Mouse (Mus musculus) thymus, postnatal 4 days (tissue): ENCODE results near the gene Hdgfl2.

Experiments used
- DNase-seq: peaks from one replicate; pipeline ENCODE4 v3.0.0; 2021

The Hdgfl2 gene

GRCm38 (mm10) chr17:56078880-56079795 lies at the start of gene Hdgfl2:
Gene Hdgfl2 (plus strand): TSS chr17:56079634.
- DNase-seq: peak; percentile 99

DNA sequence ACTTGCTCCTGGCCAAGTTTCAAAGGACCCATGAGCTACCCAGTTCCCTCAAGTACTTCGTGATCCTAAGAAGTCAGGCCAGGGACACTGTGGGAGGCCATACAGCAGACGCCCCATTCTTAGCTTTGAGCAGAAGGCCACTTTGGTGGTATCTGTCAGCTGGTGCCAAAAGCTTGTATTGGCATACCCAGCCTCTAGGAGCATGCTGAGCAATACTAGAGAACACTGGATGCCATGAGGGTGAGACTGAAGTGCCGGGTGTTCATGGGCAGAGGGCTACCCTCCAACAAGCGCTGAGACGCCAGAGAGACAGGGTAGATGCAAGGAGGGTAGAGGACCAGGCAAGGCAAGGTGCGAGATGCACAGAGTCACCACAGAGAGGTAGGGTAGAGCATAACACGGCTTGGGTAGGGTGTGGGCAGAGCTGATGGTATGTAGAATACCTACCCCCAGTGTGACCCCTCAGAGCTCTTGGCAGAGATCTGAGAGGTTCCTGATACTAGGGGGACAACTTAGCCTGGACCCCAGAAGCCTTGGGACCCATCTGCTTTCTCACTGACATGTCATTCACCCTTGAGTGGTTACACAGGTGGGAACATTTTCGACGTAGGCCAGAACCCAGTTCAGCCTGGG lies 49.1 kb upstream of the Hdgfl2 start:
- peak; percentile 14 for DNase-seq

DNA sequence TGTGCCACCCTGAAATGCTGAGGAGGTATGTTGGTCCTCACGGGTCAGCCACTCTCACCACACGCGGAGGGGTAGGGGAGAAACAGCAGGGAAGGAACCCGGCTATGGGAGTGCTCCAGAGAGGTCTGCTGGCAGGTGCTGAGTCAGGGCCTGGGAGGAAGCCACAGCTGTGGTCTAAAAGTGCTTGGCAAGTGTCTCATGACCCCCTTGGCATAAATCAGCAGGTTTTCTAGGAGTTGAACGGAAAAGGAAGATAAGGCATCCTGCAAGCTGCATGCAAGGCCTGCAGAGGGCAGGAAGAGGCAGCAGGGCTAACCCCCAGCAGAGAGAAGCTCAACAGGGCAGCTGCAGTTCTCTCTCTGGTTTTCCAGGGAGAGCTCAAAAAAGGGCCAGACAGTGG lies 48.5 kb upstream of the Hdgfl2 start:
- DNase-seq: peak; percentile 54

DNA sequence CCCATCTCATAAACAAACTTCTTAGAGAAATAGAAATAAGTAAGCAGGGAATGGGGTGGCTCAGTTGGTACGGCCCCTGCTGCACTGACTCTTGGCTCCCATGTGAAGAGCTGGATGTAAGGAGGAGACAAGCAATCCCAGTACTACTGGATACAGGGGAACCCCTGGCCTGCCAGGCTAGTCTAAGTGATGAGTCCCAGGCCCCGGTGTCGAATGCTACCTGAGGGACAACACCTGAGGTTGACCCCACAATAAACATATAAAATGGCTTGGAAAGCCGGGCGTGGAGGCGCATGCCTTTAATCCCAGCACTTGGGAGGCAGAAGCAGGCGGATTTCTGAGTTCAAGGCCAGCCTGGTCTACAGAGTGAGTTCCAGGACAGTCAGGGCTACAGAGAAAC lies 48.0 kb upstream of the Hdgfl2 start:
- peak; percentile 27 for DNase-seq

DNA sequence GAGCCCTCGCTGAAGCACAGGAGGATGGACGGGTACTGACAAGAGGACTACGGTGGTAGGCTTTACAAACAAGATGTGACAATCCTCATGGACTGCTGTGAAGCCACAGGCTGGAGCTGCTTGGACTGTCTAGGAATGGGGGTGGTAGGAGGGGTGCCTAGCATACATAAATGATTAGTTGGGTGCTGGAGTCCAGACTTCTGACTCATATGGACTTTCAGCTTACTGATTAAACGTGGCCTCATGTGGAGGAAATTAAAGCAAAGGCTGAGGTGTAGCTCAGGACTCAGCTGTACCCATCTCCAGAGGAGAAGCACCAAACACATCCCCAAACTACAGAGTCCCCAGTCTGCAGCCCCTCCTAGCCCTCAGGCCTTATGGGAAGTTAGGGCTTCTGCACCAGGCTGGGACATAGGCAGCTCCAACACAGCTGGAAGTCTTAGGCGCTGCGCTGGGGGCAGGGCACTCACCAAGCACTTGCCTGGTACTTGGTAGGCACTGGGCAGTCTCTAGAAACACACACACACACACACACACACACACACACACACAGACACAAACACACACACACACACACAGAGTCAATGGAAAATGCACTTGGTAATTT lies 47.2 kb upstream of the Hdgfl2 start:
- DNase-seq: peak; percentile 32

- DNase-seq: peak; percentile 69
Observed at GRCm38 (mm10) chr17:56032831-56033230, 46.6 kb upstream of the Hdgfl2 start.

- no peak for DNase-seq
Observed at GRCm38 (mm10) chr17:56034040-56034725, 45.3 kb upstream of the Hdgfl2 start.

DNA sequence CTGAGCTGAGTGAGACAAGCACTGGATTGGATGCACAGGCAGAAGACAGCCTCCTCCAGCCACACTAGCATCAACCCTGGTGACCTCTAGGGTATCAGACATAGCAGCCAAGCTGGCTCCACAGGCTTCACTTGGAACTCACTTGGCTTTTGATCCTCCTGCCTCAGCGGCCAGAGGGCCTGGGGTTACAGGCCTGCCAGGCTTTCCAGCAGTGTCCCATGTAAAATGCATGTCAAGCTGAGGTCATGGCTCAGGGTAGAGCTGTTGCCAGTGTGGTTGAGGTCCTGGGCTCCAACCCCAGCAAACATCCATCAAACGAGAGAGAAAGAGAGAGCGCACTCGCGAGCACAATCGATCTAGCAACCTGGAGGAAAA lies 44.7 kb upstream of the Hdgfl2 start:
- no peak for DNase-seq

DNA sequence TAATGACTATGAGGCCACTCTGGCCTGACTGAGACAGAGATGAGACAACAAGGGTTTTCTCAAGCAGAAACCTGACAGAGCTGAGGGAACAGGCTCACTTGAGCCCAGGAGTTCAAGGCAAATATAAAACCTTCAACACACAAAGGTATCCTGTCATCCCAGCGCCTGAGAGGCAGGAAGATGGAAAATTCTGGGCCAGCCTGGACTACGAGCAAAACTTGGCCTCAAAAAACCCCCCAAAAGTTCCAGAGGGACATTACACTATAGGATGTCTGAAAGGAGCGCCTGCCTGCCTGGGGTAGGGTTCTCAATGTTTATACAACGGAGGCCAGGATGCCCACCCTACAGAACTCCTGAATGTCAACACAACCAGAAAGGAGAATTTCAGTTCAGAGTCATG lies 44.2 kb upstream of the Hdgfl2 start:
- no peak for DNase-seq

DNA sequence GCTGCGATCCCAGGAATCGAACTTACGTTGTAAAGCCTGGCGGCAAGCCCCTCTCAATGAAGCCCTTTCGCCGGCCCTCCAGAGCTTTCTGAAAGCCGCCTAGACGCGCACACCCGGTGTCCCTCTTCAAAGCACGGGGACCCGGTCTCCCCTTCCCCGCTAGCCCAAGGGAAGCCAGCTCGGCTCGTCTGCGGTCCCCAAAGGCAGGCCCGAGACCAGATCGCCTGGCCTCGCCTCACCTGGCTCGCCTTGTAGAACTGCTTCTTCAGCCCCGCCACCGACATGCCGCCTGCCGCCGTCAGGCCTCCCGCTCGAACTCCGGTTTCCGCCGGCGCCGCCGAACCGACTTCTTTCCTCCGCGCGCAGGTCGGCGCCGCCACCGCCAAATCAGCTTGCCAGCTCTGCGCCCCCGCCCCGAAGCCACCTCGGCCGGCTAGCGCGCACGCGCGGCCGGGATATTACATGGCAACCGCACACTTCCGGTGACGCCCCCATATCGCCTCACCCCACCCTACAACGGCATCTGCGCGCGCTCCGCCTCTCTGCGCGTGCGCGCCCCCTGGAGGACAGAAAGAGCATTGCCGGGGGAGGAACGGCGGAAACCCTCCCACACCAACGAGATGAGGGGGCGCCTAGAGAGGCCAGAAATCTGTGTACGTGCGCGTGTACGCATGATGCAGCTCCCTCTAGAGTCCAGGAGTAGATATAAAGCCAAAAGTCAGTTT lies 43.1 kb upstream of the Hdgfl2 start, which contains the start of gene Sh3gl1:
Gene Sh3gl1, minus strand, starts transcription at position 460 of the 725 bp plus-strand sequence.
- peak; percentile 99 for DNase-seq

GRCm38 (mm10) chr17:56036901-56037287 lies 42.5 kb upstream of the Hdgfl2 start:
- peak; percentile 44 for DNase-seq

DNA sequence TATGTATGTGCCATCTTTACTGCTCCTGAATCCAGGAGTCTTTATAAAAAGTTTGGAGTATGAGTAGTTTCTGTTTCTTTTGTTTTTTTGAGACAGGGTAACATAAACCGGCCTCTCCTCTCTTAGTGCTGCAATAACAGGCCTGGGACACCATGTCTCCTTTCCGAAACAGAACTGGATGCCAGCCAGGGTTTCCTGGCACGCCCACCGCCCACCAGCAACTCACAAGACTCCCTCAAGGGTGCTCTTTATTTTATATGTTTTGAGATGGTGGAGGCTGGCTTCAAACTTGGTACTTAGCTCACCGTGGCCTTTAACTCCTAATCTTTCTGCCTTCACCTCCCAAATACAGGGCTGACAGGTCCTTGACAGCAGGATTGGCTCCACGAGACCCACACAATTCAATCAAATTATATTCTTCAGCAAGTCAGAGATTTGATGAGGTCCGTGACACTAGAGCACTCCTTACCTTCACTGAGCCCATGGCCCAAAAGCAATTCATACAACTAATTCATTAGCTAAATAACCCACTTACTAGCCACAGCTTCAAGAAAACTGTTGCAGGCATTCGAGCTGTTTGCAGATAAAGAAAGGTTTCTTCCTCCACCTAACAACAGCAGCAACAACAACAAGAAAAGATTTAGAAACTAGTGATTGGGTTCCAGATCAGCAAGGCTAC lies 40.7 kb upstream of the Hdgfl2 start:
- no peak for DNase-seq

DNA sequence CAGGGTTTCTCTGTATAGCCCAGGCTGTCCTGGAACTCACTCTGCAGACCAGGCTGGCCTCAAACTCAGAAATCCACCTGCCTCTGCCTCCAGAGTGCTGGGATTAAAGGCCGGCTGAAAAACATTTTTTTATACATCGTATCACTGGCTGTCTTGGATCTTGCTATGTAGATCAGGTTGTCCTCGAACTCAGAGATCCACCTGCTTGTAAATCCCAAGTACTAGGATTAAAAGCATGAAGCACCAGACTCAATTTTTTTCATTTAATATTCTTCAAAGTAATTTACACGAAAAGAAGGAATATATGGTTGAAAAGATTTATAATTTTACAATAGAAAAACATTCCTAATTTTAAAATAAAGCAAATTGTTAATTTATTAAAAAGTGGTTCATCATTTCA lies 40.1 kb upstream of the Hdgfl2 start:
- DNase-seq: no peak

- DNase-seq: peak; percentile 97
Observed at GRCm38 (mm10) chr17:56040030-56040856, 39.2 kb upstream of the Hdgfl2 start, which contains the start of gene Chaf1a. Gene Chaf1a (plus strand): TSS chr17:56040439.

GRCm38 (mm10) chr17:56040857-56041163 lies 38.6 kb upstream of the Hdgfl2 start:
- no peak for DNase-seq

GRCm38 (mm10) chr17:56051369-56051768 lies 28.1 kb upstream of the Hdgfl2 start:
- no peak for DNase-seq

DNA sequence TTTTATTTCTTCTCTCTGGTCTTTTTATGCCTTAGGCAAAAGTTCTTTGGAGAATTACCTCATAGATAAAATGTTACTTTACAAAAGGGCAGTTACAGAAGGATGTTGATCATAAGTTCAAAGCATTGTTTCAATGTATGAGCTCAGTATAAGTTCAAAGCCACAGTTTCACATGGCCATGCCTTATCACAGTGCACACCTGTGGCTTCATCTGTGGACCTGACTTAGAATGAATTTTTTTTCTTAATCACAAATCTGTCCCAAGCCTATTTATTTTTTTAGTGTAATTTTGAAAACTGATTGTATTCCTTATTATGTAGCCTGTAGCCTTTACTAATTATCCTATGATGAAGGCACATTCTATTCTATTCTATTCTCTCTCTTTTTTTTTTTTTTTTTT lies 24.5 kb upstream of the Hdgfl2 start:
- DNase-seq: no peak

DNA sequence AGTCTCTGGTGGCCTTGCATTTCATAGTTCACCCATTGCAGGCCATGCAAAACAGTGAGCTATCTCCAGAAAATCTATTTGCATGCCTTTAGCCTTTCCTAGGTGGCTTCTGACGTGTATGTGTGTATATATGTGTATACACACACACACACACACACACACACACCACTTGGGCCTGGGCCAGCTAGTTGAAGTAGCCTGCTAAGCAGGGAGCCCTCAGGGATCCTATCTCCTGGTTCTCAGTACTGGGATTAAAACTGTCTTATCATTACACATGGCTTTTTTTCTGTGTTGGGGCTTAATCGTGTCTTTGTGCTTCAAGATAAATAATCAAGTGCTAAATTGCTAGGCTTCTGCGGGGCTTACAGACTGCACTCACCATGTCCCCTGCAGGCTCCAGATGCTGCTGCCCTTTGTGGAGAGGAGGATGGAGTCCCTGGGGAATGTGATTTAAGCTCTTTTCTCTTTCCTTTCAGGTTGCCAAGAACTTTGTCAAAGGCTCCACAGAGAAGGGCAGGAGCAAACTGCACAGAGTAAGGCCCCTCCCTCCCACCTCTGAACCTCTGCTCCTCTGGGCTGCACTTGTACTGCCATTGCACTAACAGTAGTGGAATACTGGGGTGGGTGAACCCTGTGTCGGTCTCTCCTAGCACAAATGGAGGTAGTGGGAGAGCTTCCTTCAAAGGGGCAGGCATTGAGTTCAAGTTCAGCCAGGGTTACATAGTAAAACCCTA lies 23.3 kb upstream of the Hdgfl2 start:
- no peak for DNase-seq

DNA sequence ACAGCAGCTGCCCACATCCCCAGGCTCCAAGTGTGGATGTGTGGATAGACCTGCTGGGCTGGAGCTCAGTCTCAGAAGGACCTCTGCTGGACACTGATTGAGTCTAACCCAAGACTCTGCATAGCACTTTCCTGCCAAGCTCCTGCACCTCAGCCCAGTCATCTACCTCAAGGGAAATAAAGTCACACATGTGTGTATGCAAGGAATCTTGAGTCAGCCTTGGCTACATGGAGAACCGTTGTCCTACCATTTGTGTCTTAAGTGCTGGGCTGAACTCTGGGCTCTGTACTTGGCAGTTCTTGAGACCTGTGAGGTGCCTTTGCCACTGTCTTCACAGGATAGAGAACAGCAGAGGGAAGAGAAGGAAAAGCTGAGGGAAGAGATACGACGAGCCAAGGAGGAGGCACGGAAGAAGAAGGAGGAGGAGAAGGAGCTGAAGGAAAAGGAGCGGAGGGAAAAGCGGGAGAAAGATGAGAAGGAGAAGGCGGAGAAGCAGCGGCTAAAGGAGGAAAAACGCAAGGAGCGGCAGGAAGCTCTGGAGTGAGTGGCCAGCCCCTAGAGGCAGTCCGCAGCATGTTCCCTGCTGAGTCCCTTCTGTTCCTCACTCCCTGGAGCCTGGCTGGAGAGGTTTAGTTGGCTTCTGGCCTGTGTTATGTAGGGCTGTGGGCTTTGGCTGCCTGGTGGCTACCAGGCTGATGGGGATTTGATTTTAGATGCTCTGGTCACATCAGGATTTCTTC lies 21.9 kb upstream of the Hdgfl2 start:
- DNase-seq: no peak

- no peak for DNase-seq
Observed at GRCm38 (mm10) chr17:56062081-56062480, 17.4 kb upstream of the Hdgfl2 start.
